In genomic region chr17:44151130-44151529, GRCm38 (mm10) we compare ENCODE assay signal across 9 mouse cellular contexts. TPM values are rescaled to one million over a fixed set of nuclear protein-coding genes. Genes with fewer than 3 reads are reported as not detected.
A peak's percentile ranks its signal among the peaks of the same experiment; 100 is the strongest.
DNase-seq lines count a peak whose midpoint lies in the region; ATAC-seq lines count a peak whose summit lies in the region.
"Had no signal": no experiment of that assay in that cellular context is flagged by ENCODE, and none has a peak within 500 bp of the region (broad histone marks: within the 10 kb centered on the region; RNA-seq: fewer than 3 reads in every experiment).

No protein-coding gene starts in this region.

- no peak overlapping the region for H3K4me2 ChIP-seq in midbrain, embryonic 14.5 days (ENCODE audit: low read length)
- no peak overlapping the region for H3K4me2 ChIP-seq in midbrain, embryonic 11.5 days

- H3K9ac ChIP-seq in midbrain, embryonic 14.5 days (replicated peaks; ENCODE audit: low read length): no peak overlapping the region
- no peak overlapping the region for H3K9ac ChIP-seq in midbrain, embryonic 11.5 days (ENCODE audit: low read length)

- WGBS in midbrain, embryonic 14.5 days: 72% methylated on average over 3 of the region's 3 CpGs
- 56% methylated on average over 3 of the region's 3 CpGs for WGBS in midbrain, embryonic 11.5 days

- H3K27ac ChIP-seq in midbrain, embryonic 14.5 days (replicated peaks; ENCODE audit: low read depth, low read length): no peak overlapping the region
- H3K27ac ChIP-seq in midbrain, embryonic 11.5 days (ENCODE audit: low read depth, low read length): no peak overlapping the region

- H3K27me3 ChIP-seq in midbrain, embryonic 14.5 days (ENCODE audit: control insufficient read depth, insufficient read depth, low read length): no peaks in the 10 kb centered on the region
- no peaks in the 10 kb centered on the region for H3K27me3 ChIP-seq in midbrain, embryonic 11.5 days (ENCODE audit: control insufficient read depth, insufficient read depth, low read length)

- no peaks in the 10 kb centered on the region for H3K36me3 ChIP-seq in midbrain, embryonic 14.5 days (ENCODE audit: control insufficient read depth, insufficient read depth, low read length)
- no peaks in the 10 kb centered on the region for H3K36me3 ChIP-seq in midbrain, embryonic 11.5 days (ENCODE audit: control insufficient read depth, insufficient read depth, low read length)

- no peak for ATAC-seq in midbrain, embryonic 14.5 days (ENCODE audit: low FRiP score, low TSS enrichment)
- no peak for ATAC-seq in midbrain, embryonic 11.5 days (ENCODE audit: low FRiP score)

- H3K4me3 ChIP-seq in midbrain, embryonic 14.5 days (replicated peaks; ENCODE audit: low read depth, low read length): no peak overlapping the region
- no peak overlapping the region for H3K4me3 ChIP-seq in midbrain, embryonic 11.5 days (ENCODE audit: low read depth, low read length)
- H3K4me3 ChIP-seq: myocyte had no signal

- H3K4me1 ChIP-seq in midbrain, embryonic 14.5 days (ENCODE audit: control insufficient read depth, insufficient read depth, low read length): no peaks in the 10 kb centered on the region
- no peaks in the 10 kb centered on the region for H3K4me1 ChIP-seq in midbrain, embryonic 11.5 days (ENCODE audit: control insufficient read depth, insufficient read depth, low read length)

- H3K9me3 ChIP-seq in midbrain, embryonic 14.5 days (ENCODE audit: control insufficient read depth, low read length): no peaks in the 10 kb centered on the region
- no peaks in the 10 kb centered on the region for H3K9me3 ChIP-seq in midbrain, embryonic 11.5 days (ENCODE audit: control insufficient read depth, low read length)

- peak; percentile 50 to 56 for DNase-seq in cerebellum, postnatal 10 days
- DNase-seq in cerebellum, adult 11-12 months: no peak
- peak; percentile 19 for DNase-seq in midbrain, embryonic 14.5 days
- no peak for DNase-seq in midbrain, embryonic 11.5 days (ENCODE audit: low spot score, missing footprints)
- peak; percentile 17 for DNase-seq in brain, adult 2 months (ENCODE audit: low read depth, low spot score)
- DNase-seq in induced T-regulatory cell, adult 2 months (ENCODE audit: low read depth): peak; percentile 46
- DNase-seq in lung, postnatal 4 days: peak; percentile 59 to 76
- DNase-seq in T-cell, adult 2 months (ENCODE audit: low spot score): no peak

RNA-seq across cellular contexts. Expression of gene Clic5, which starts 37.3 kb away (rescaled TPM):
- 0.28 and 0.71 TPM in 2 replicates for polyA plus RNA-seq in midbrain, embryonic 14.5 days (2014; fragmentation: Nextera tagmentation; extraction: Ambion mirVana)
- 0.98 and 1.1 TPM in 2 replicates for polyA plus RNA-seq in midbrain, embryonic 11.5 days (2014; fragmentation: Nextera tagmentation; extraction: Ambion mirVana)

RNA-seq across cellular contexts. Expression of gene Enpp4, which starts 45.5 kb away (rescaled TPM):
- 5.5 and 5.9 TPM in 2 replicates for polyA plus RNA-seq in midbrain, embryonic 14.5 days (2014; fragmentation: Nextera tagmentation; extraction: Ambion mirVana)
- 3.5 and 3.8 TPM in 2 replicates for polyA plus RNA-seq in midbrain, embryonic 11.5 days (2014; fragmentation: Nextera tagmentation; extraction: Ambion mirVana)

Comparison
In these comparisons a context has a peak if more than half of its experiments do, and no peak if none do; other contexts are left out.
1. DNase-seq: peak in cerebellum, postnatal 10 days (2 of 2), midbrain, embryonic 14.5 days (single experiment), brain, adult 2 months (single experiment), induced T-regulatory cell, adult 2 months (single experiment) and lung, postnatal 4 days (2 of 2); none in cerebellum, adult 11-12 months (single experiment), midbrain, embryonic 11.5 days (single experiment) and T-cell, adult 2 months (single experiment).